Mouse (Mus musculus) neural tube, embryonic 13.5 days (tissue): Measurements from ENCODE around the gene Lilrb4a. TPM values are rescaled to one million over a fixed set of nuclear protein-coding genes. Genes with fewer than 3 reads are reported as not detected.
"Not testable (repeated sequence)": the region's sequence is repeated elsewhere in the genome, so short reads cannot be mapped to it uniquely, and the experiment has no call there.

Experiments
- ATAC-seq: fragments of 200-750 bp; cut with Nextera tagmentation; 2 replicates; pipeline ENCODE4 v1.8.0; 2017; ENCODE audit warnings: low read depth, mild to moderate bottlenecking, moderate TSS enrichment, moderate library complexity
- H3K27ac ChIP-seq: fragments of 300-500 bp; sonication (generic); replicated peaks from 2 replicates; pipeline ENCODE4 v1.5.1; 2015; ENCODE audit warnings: moderate library complexity, mild to moderate bottlenecking, inconsistent platforms
- H3K27me3 ChIP-seq: fragments of 300-500 bp; sonication (generic); 2 replicates; pipeline ENCODE4 v1.6.1; 2015; ENCODE audit warnings: mild to moderate bottlenecking, inconsistent platforms
- H3K36me3 ChIP-seq: fragments of 300-500 bp; sonication (generic); 2 replicates; pipeline ENCODE4 v1.6.1; 2015; ENCODE audit warnings: mild to moderate bottlenecking, inconsistent platforms
- H3K4me1 ChIP-seq: fragments of 300-500 bp; sonication (generic); replicated peaks from 2 replicates; pipeline ENCODE4 v1.6.1; 2015; ENCODE audit warnings: inconsistent platforms
- H3K4me2 ChIP-seq: fragments of 300-500 bp; sonication (generic); 2 replicates; pipeline ENCODE4 v1.6.1; 2015; ENCODE audit warnings: inconsistent platforms, mild to moderate bottlenecking, moderate library complexity
- H3K4me3 ChIP-seq: fragments of 300-500 bp; sonication (generic); 2 replicates; pipeline ENCODE4 v1.5.1; 2015; ENCODE audit warnings: mild to moderate bottlenecking, inconsistent platforms
- H3K9ac ChIP-seq: fragments of 300-500 bp; sonication (generic); 2 replicates; pipeline ENCODE4 v1.6.1; 2015; ENCODE audit warnings: moderate library complexity, mild to moderate bottlenecking, inconsistent platforms
- H3K9me3 ChIP-seq: fragments of 300-500 bp; sonication (generic); 2 replicates; pipeline ENCODE4 v1.6.1; 2016; ENCODE audit warnings: inconsistent platforms
- whole genome bisulfite sequencing: fragments of 180-500 bp; shearing (Covaris S2); methylation state at CpG from one replicate; pipeline ENCODE4 v1.1.7; 2015; 5-methylcytosine and 5-hydroxymethylcytosine counted together
- polyA plus RNA-seq: library from polyadenylated mRNA; unstranded; fragments of >200 nt; fragmentation: Nextera tagmentation; extraction: Ambion mirVana; gene quantifications from 2 replicates; pipeline ENCODE4 v1.2.1, GENCODE M21; 2015

The Lilrb4a gene
- polyA plus RNA-seq: 1.0 and 2.4 TPM in 2 replicates

GRCm38 (mm10) chr10:51490691-51491090, at the start of gene Lilrb4a:
Gene Lilrb4a (plus strand): TSS chr10:51490956.
- not testable (repeated sequence) for H3K9me3 ChIP-seq, H3K27me3 ChIP-seq, H3K36me3 ChIP-seq, H3K4me1 ChIP-seq, H3K4me3 ChIP-seq, H3K27ac ChIP-seq, H3K9ac ChIP-seq, H3K4me2 ChIP-seq, ATAC-seq
- no CpG with 5 or more reads among the region's 2 CpGs for WGBS

DNA sequence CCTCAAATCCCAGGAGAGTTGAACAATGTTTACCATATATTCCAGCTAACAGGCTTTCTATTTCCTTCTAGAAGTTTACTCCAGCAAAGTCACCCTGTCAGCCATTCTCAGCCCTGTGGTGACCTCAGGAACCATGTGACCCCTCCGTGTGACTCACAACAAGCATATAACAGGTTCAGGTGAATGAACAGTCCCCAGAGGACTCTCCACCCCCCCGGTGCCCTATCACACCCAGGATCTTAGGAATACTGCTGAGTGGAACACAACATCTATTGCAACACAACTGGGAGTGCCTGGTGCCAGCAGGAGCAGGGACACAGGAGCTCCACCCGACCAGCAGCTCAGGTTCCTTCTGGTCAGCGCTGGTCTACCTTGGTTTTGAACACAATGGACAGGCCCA, 39.1 kb upstream of the Lilrb4a start:
- Histone ChIP-seq H3K9me3 (no peaks in the 10 kb centered on the region), H3K4me3 (no peak overlapping the region), H3K4me2 (no peak overlapping the region), H3K9ac (no peak overlapping the region), H3K4me1 (no peaks in the 10 kb centered on the region), H3K27me3 (no peaks in the 10 kb centered on the region), H3K27ac (no peak overlapping the region), H3K36me3 (no peaks in the 10 kb centered on the region)
- ATAC-seq: no peak
- 78% methylated on average over 4 of the region's 4 CpGs for whole genome bisulfite sequencing

DNA sequence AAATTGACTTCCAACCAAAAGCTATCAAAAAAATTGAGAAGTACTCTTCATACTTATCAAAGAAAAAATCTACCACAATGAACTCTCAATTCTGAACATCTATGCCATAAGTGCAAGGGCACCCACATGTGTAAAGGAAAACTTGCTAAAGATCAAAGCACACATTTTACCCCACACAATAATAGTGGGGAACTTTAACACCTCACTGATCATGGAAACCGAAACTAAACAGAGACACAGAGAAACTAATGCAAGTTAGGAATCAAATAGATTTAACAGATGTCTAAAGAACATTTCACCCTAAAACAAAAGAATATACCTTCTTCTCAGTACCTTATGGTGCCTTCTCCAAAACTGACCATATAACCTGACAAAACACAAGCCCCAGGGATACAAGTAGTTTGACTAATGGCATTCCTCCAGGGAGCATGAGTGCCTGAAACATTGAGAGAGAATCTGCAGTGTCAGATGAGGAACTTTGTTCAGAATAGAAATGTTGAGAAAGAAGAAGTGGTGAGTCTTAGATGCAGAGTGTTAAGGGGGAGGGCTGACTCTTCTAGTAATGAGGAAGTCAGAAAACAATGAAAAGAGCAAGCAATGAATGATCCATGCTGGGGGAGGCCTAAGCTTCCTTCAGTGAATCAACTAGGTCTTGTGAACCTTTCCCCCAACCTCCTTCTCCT, 37.0 kb upstream of the Lilrb4a start:
- H3K4me2 ChIP-seq: no peak overlapping the region
- no peaks in the 10 kb centered on the region for H3K27me3 ChIP-seq
- no peak overlapping the region for H3K27ac ChIP-seq
- no peaks in the 10 kb centered on the region for H3K36me3 ChIP-seq
- no peaks in the 10 kb centered on the region for H3K9me3 ChIP-seq
- no peak overlapping the region for H3K9ac ChIP-seq
- H3K4me1 ChIP-seq: no peaks in the 10 kb centered on the region
- H3K4me3 ChIP-seq: no peak overlapping the region
- ATAC-seq: no peak
- WGBS: 81% methylated on average over 1 of the region's 1 CpGs

GRCm38 (mm10) chr10:51454365-51454764, 36.4 kb upstream of the Lilrb4a start:
- no peak for ATAC-seq
- Histone ChIP-seq H3K27ac (no peak overlapping the region), H3K9me3 (no peaks in the 10 kb centered on the region), H3K9ac (no peak overlapping the region), H3K4me2 (no peak overlapping the region), H3K4me1 (no peaks in the 10 kb centered on the region), H3K36me3 (no peaks in the 10 kb centered on the region), H3K27me3 (no peaks in the 10 kb centered on the region), H3K4me3 (no peak overlapping the region)
- WGBS: 61% methylated on average over 1 of the region's 1 CpGs

DNA sequence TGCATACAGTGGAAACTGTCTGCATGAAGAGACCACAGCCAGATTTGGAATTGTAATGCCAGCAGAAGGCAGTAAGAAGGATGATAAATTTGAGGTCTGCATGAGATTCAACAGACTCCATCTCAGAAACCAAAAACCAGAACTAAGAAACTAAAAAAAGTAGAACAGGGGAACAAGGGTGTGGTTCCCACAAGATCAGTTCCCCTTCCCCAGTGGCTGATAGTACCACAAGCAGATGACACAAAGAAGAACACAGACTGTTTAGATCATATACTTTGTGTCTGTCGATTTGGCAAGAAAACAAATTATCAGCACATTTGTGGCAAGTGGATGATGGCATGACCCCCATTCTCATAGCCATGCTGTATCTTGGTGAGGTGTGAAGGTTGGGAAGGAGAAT, 35.0 kb upstream of the Lilrb4a start:
- no peaks in the 10 kb centered on the region for H3K9me3 ChIP-seq
- no peaks in the 10 kb centered on the region for H3K4me1 ChIP-seq
- no peak overlapping the region for H3K4me2 ChIP-seq
- H3K36me3 ChIP-seq: no peaks in the 10 kb centered on the region
- H3K4me3 ChIP-seq: no peak overlapping the region
- H3K27me3 ChIP-seq: no peaks in the 10 kb centered on the region
- 83% methylated on average over 1 of the region's 1 CpGs for WGBS
- no peak for ATAC-seq
- no peak overlapping the region for H3K9ac ChIP-seq
- no peak overlapping the region for H3K27ac ChIP-seq

DNA sequence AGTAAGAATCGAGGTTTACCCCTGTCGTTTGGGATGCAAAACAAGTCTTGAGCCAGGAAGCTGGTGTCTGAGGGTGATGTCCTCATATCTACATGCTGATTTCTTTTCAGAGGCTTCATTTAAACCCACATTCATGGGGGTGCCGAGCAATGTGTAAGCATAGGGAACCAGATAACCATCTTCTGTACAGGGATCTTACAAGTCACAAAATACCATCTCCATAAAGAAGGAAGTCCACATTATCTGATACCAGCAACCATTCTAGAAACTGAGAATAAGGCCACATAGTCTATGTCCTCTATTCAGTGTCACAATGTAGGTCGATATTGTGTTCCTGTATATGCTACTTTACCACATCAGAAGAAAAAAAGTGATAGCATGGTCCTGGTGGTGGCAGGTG, 34.4 kb upstream of the Lilrb4a start:
- Histone ChIP-seq H3K9ac (no peak overlapping the region), H3K36me3 (no peaks in the 10 kb centered on the region), H3K9me3 (no peaks in the 10 kb centered on the region), H3K4me3 (no peak overlapping the region), H3K27me3 (no peaks in the 10 kb centered on the region), H3K4me1 (no peaks in the 10 kb centered on the region), H3K4me2 (no peak overlapping the region), H3K27ac (no peak overlapping the region)
- no peak for ATAC-seq
- WGBS: 80% methylated on average over 4 of the region's 4 CpGs

DNA sequence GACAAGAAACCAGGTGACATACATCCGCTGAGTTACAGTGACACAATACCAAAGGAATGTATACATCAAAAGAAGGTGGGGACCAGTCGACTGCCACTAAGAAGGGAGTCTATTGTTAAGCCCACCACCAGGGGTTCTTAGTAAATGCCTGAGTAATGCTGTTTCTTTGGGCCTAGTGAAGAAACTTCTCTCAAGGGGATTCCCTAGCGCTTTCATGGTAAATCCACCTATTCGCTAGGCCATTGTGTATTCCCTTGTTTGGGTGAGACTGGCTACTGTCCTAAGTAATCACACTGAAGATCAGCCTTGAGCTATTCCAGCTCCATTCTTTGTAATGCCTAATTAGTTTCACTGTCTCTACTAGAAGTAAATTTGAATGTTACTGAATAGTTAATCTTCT, 27.0 kb upstream of the Lilrb4a start:
- not testable (repeated sequence) for H3K9me3 ChIP-seq, H3K36me3 ChIP-seq, H3K4me1 ChIP-seq, ATAC-seq, H3K9ac ChIP-seq, H3K27ac ChIP-seq, H3K27me3 ChIP-seq, H3K4me3 ChIP-seq, H3K4me2 ChIP-seq
- WGBS: 45% methylated on average over 4 of the region's 4 CpGs

GRCm38 (mm10) chr10:51480397-51480796, 10.4 kb upstream of the Lilrb4a start, which contains the start of the genes Gm49339 and Lilr4b:
Gene Gm49339 (plus strand): TSS chr10:51480612.
Gene Lilr4b (plus strand): TSS chr10:51480632.
- ATAC-seq, H3K9me3 ChIP-seq, H3K4me1 ChIP-seq, H3K27ac ChIP-seq, H3K4me3 ChIP-seq, H3K27me3 ChIP-seq, H3K36me3 ChIP-seq, H3K9ac ChIP-seq, H3K4me2 ChIP-seq: not testable (repeated sequence)
- WGBS: 95% methylated on average over 1 of the region's 3 CpGs

DNA sequence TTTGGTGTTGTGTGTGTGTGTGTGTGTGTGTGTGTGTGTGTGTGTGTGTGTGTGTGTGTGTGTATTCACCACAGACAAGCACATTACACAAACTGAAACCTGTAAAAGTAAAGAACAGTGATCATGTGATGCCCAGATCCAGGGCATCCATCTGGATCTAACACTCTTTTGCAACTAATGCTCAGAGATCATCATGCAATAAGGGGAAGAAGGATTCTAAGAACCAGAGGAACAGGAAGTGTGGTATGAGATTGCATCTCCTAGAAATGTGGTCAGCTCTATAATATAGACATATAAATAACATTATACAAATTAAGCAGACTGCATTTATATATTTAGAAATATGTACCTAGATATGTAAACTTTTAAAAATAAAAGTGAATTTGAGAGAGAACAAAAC, 29.3 kb downstream of the Lilrb4a start:
- ATAC-seq: no peak
- no peak overlapping the region for H3K4me3 ChIP-seq
- no peak overlapping the region for H3K4me2 ChIP-seq
- no peak overlapping the region for H3K27ac ChIP-seq
- H3K4me1 ChIP-seq: no peaks in the 10 kb centered on the region
- H3K9me3 ChIP-seq: no peaks in the 10 kb centered on the region
- no peak overlapping the region for H3K9ac ChIP-seq
- H3K27me3 ChIP-seq: no peaks in the 10 kb centered on the region
- no peaks in the 10 kb centered on the region for H3K36me3 ChIP-seq

- Histone ChIP-seq H3K9ac (no peak overlapping the region), H3K36me3 (no peaks in the 10 kb centered on the region), H3K4me3 (no peak overlapping the region), H3K4me2 (no peak overlapping the region), H3K9me3 (no peaks in the 10 kb centered on the region), H3K27me3 (no peaks in the 10 kb centered on the region), H3K27ac (no peak overlapping the region), H3K4me1 (no peaks in the 10 kb centered on the region)
- no peak for ATAC-seq
Measured at GRCm38 (mm10) chr10:51521453-51521852, 30.7 kb downstream of the Lilrb4a start.

DNA sequence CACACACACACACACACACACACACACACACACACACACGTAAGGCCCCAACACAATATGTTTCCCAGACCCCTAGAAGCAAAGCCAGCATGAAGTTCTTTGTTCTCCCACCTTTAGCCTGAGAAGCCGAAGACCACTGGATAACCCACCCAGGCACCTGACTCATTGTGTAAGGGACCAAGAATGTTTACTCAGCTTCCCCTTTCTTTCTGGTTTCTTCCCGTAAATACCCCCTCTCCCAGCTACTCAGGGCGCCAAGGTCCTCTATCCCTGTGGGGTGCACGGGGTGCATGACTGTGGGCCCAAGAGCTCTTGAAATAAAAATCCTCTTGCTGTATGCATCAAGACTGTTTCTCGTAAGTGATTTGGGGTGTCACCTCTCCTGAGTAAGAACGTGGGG, 35.3 kb downstream of the Lilrb4a start:
- WGBS: 70% methylated on average over 7 of the region's 7 CpGs
- no peaks in the 10 kb centered on the region for H3K36me3 ChIP-seq
- H3K27ac ChIP-seq: no peak overlapping the region
- H3K4me1 ChIP-seq: no peaks in the 10 kb centered on the region
- no peak overlapping the region for H3K4me3 ChIP-seq
- no peak for ATAC-seq
- H3K9ac ChIP-seq: no peak overlapping the region
- H3K27me3 ChIP-seq: no peaks in the 10 kb centered on the region
- H3K9me3 ChIP-seq: no peaks in the 10 kb centered on the region
- H3K4me2 ChIP-seq: no peak overlapping the region

DNA sequence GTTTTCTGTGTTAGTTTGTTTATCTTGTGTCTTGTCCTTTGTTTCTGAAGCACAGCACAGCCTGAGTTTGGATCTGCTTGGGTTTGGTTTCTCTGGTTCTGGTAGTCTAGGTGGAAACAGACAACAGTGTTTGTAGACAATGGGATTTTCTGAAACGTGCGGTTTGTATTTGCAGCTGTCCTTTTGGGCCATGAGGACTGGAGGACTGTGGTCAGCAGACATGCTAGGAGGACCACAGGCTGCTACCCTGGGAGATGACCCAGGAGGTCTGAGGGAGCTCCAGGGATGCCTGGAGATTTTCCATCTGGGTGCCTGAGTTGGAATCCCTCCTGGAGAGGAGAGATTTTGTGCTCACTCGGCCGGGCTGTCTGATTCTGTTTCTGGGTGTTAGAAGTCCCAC, 35.9 kb downstream of the Lilrb4a start:
- Histone ChIP-seq H3K27ac (no peak overlapping the region), H3K9me3 (no peaks in the 10 kb centered on the region), H3K36me3 (no peaks in the 10 kb centered on the region), H3K4me1 (no peaks in the 10 kb centered on the region), H3K4me2 (no peak overlapping the region), H3K9ac (no peak overlapping the region), H3K27me3 (no peaks in the 10 kb centered on the region), H3K4me3 (no peak overlapping the region)
- 88% methylated on average over 4 of the region's 4 CpGs for WGBS
- ATAC-seq: no peak

GRCm38 (mm10) chr10:51528840-51529434, 38.2 kb downstream of the Lilrb4a start:
- H3K4me2 ChIP-seq: no peak overlapping the region
- no peak overlapping the region for H3K9ac ChIP-seq
- H3K27ac ChIP-seq: no peak overlapping the region
- no peaks in the 10 kb centered on the region for H3K9me3 ChIP-seq
- 82% methylated on average over 8 of the region's 8 CpGs for WGBS
- no peak overlapping the region for H3K4me3 ChIP-seq
- H3K27me3 ChIP-seq: no peaks in the 10 kb centered on the region
- H3K4me1 ChIP-seq: no peaks in the 10 kb centered on the region
- no peaks in the 10 kb centered on the region for H3K36me3 ChIP-seq
- ATAC-seq: no peak
